Mouse (Mus musculus) c-Kit-positive CD71-positive TER-119-positive erythroid progenitor cells, embryonic 14.5 days (primary cell): ENCODE results near the gene Gm49661.

Experiments
- DNase-seq: peaks from one replicate; pipeline ENCODE4 v3.0.0-alpha.2; 2013; ENCODE audit warnings: low spot score

The Gm49661 gene

GRCm38 (mm10) chr8:84967532-84968304, 1.5 kb downstream of the Gm49661 start:
- DNase-seq = no peak

- DNase-seq = no peak
Observed at GRCm38 (mm10) chr8:84966603-84967002, 2.6 kb downstream of the Gm49661 start.

- DNase-seq = peak; percentile 97
Observed at GRCm38 (mm10) chr8:84965731-84966291, 3.4 kb downstream of the Gm49661 start.

- DNase-seq = no peak
Observed at GRCm38 (mm10) chr8:84963952-84964351, 5.3 kb downstream of the Gm49661 start.

- no peak for DNase-seq
Observed at GRCm38 (mm10) chr8:84959811-84960210, 9.4 kb downstream of the Gm49661 start.

GRCm38 (mm10) chr8:84956768-84957167, 12.5 kb downstream of the Gm49661 start:
- peak; percentile 83 for DNase-seq

- no peak for DNase-seq
Observed at GRCm38 (mm10) chr8:84952612-84953255, 16.5 kb downstream of the Gm49661 start.

- no peak for DNase-seq
Observed at GRCm38 (mm10) chr8:84949753-84950152, 19.5 kb downstream of the Gm49661 start.

- DNase-seq = no peak
Observed at GRCm38 (mm10) chr8:84947241-84947545, 22.0 kb downstream of the Gm49661 start.

GRCm38 (mm10) chr8:84946528-84947240, 22.5 kb downstream of the Gm49661 start, which contains the start of gene Rtbdn:
Gene Rtbdn, plus strand, starts transcription at chr8:84946991.
- DNase-seq = no peak

- DNase-seq = no peak
Observed at GRCm38 (mm10) chr8:84945633-84946527, 23.4 kb downstream of the Gm49661 start.

GRCm38 (mm10) chr8:84945235-84945632, 24.0 kb downstream of the Gm49661 start:
- no peak for DNase-seq

GRCm38 (mm10) chr8:84944478-84945160, 24.6 kb downstream of the Gm49661 start:
- peak; percentile 79 for DNase-seq

GRCm38 (mm10) chr8:84943699-84944098, 25.5 kb downstream of the Gm49661 start:
- no peak for DNase-seq

GRCm38 (mm10) chr8:84937620-84938485, 31.4 kb downstream of the Gm49661 start:
- peak; percentile 34 for DNase-seq

- DNase-seq = peak; percentile 53
Observed at GRCm38 (mm10) chr8:84936962-84937546, 32.2 kb downstream of the Gm49661 start, which contains the start of gene Mast1. Gene Mast1, minus strand, starts transcription at chr8:84937359.

- no peak for DNase-seq
Observed at GRCm38 (mm10) chr8:84936041-84936961, 32.9 kb downstream of the Gm49661 start.

GRCm38 (mm10) chr8:84935489-84935888, 33.7 kb downstream of the Gm49661 start:
- no peak for DNase-seq
